In genomic region chr3:62374831-62375230, GRCm38 (mm10) we compare ENCODE assay signal across 12 mouse cellular contexts. TPM values are rescaled to one million over a fixed set of nuclear protein-coding genes. Genes with fewer than 3 reads are reported as not detected.
DNase-seq lines count a peak whose midpoint lies in the region; ATAC-seq and TF ChIP-seq lines count a peak whose summit lies in the region.
"Had no signal": no experiment of that assay in that cellular context is flagged by ENCODE, and none has a peak within 500 bp of the region (broad histone marks: within the 10 kb centered on the region; RNA-seq: fewer than 3 reads in every experiment).

No protein-coding gene starts in this region.

- H3K9ac ChIP-seq in embryonic facial prominence, embryonic 14.5 days (ENCODE audit: low read depth, low read length): no peak overlapping the region
- no peak overlapping the region for H3K9ac ChIP-seq in heart, embryonic 12.5 days
- H3K9ac ChIP-seq in midbrain, postnatal 0 days (replicated peaks; ENCODE audit: low read length, poor library complexity, severe bottlenecking): no peak overlapping the region

- H3K4me3 ChIP-seq in embryonic facial prominence, embryonic 14.5 days (ENCODE audit: low read depth, low read length): no peak overlapping the region
- no peak overlapping the region for H3K4me3 ChIP-seq in embryonic facial prominence, embryonic 10.5 days
- H3K4me3 ChIP-seq in heart, embryonic 12.5 days: no peak overlapping the region
- no peak overlapping the region for H3K4me3 ChIP-seq in midbrain, postnatal 0 days (ENCODE audit: low read depth, low read length)

- no peaks in the 10 kb centered on the region for H3K9me3 ChIP-seq in embryonic facial prominence, embryonic 14.5 days (ENCODE audit: control insufficient read depth, low read length)
- H3K9me3 ChIP-seq in embryonic facial prominence, embryonic 10.5 days: no peaks in the 10 kb centered on the region
- no peaks in the 10 kb centered on the region for H3K9me3 ChIP-seq in heart, embryonic 12.5 days (replicated peaks)
- no peaks in the 10 kb centered on the region for H3K9me3 ChIP-seq in midbrain, postnatal 0 days (ENCODE audit: low read length)

- H3K27me3 ChIP-seq in embryonic facial prominence, embryonic 14.5 days (replicated peaks; ENCODE audit: control insufficient read depth, insufficient read depth, low read length): no peaks in the 10 kb centered on the region
- no peaks in the 10 kb centered on the region for H3K27me3 ChIP-seq in embryonic facial prominence, embryonic 10.5 days (replicated peaks; ENCODE audit: low read depth, poor library complexity, severe bottlenecking)
- no peaks in the 10 kb centered on the region for H3K27me3 ChIP-seq in heart, embryonic 12.5 days (replicated peaks)
- no peaks in the 10 kb centered on the region for H3K27me3 ChIP-seq in midbrain, postnatal 0 days (ENCODE audit: insufficient read depth, low read length)

- H3K27ac ChIP-seq in embryonic facial prominence, embryonic 14.5 days (replicated peaks; ENCODE audit: low read depth, low read length): 0 out of 2 replicates have a peak overlapping the region, but pooled peaks have one; percentile 28
- no peak overlapping the region for H3K27ac ChIP-seq in embryonic facial prominence, embryonic 10.5 days (replicated peaks)
- 0 out of 2 replicates have a peak overlapping the region, but pooled peaks have one; percentile 10 for H3K27ac ChIP-seq in heart, embryonic 12.5 days (ENCODE audit: poor library complexity, severe bottlenecking)
- H3K27ac ChIP-seq in midbrain, postnatal 0 days (ENCODE audit: low read depth, low read length): no peak overlapping the region

- no peaks in the 10 kb centered on the region for H3K36me3 ChIP-seq in embryonic facial prominence, embryonic 14.5 days (ENCODE audit: control insufficient read depth, insufficient read depth, low read length)
- no peaks in the 10 kb centered on the region for H3K36me3 ChIP-seq in embryonic facial prominence, embryonic 10.5 days (replicated peaks)
- H3K36me3 ChIP-seq in heart, embryonic 12.5 days: no peaks in the 10 kb centered on the region
- no peaks in the 10 kb centered on the region for H3K36me3 ChIP-seq in midbrain, postnatal 0 days (ENCODE audit: insufficient read depth, low read length)

- no peaks in the 10 kb centered on the region for H3K4me1 ChIP-seq in embryonic facial prominence, embryonic 14.5 days (ENCODE audit: control insufficient read depth, insufficient read depth, low read length)
- H3K4me1 ChIP-seq in embryonic facial prominence, embryonic 10.5 days: peaks cover 2% of the 10 kb centered on the region; the same call in 1 of the 2 replicates
- peaks cover 11% of the 10 kb centered on the region for H3K4me1 ChIP-seq in heart, embryonic 12.5 days (replicated peaks)
- H3K4me1 ChIP-seq in midbrain, postnatal 0 days (ENCODE audit: insufficient read depth, low read length): no peaks in the 10 kb centered on the region

- 73% methylated on average over 6 of the region's 6 CpGs for WGBS in embryonic facial prominence, embryonic 14.5 days
- 85% methylated on average over 6 of the region's 6 CpGs for WGBS in embryonic facial prominence, embryonic 10.5 days
- WGBS in heart, embryonic 12.5 days: 33% methylated on average over 6 of the region's 6 CpGs
- WGBS in midbrain, postnatal 0 days: 84% methylated on average over 6 of the region's 6 CpGs

- H3K4me2 ChIP-seq in embryonic facial prominence, embryonic 14.5 days (ENCODE audit: low read depth, low read length): no peak overlapping the region
- H3K4me2 ChIP-seq in heart, embryonic 12.5 days: 0 out of 2 replicates have a peak overlapping the region, but pooled peaks have one; percentile 13
- no peak overlapping the region for H3K4me2 ChIP-seq in midbrain, postnatal 0 days (ENCODE audit: low read depth, low read length, poor library complexity, severe bottlenecking)

- DNase-seq in embryonic facial prominence, embryonic 14.5 days (ENCODE audit: low spot score): no peak
- DNase-seq in embryonic facial prominence, embryonic 10.5 days (ENCODE audit: low spot score): no peak
- peak; percentile 79 for DNase-seq in kidney, adult 9 months
- peak; percentile 67 for DNase-seq in lung, postnatal 10 days
- DNase-seq in spleen, postnatal 36 days (ENCODE audit: low spot score in 2 of 2): no peak
- DNase-seq in midbrain, postnatal 0 days (ENCODE audit: low spot score): no peak
- no peak for DNase-seq in thymus, postnatal 4 days
- DNase-seq: B cell, adult 2 months; gastrocnemius, postnatal 36 days; right cerebral cortex, adult 18-20 months had no signal

- no peak for ATAC-seq in embryonic facial prominence, embryonic 14.5 days (ENCODE audit: low read depth)
- ATAC-seq in heart, embryonic 12.5 days (ENCODE audit: insufficient number of reproducible peaks, low FRiP score): no peak; the same call in 1 of the 2 replicates
- ATAC-seq in midbrain, postnatal 0 days (ENCODE audit: low FRiP score): no peak
- ATAC-seq: Patski had no signal

- no peak for TF ChIP-seq CTCF in midbrain, postnatal 0 days (IDR thresholded peaks at IDR 0.05)

RNA-seq across cellular contexts. Expression of gene Arhgef26, which starts 36.7 kb away (rescaled TPM):
- 7.7 and 9.4 TPM in 2 replicates for polyA plus RNA-seq in embryonic facial prominence, embryonic 14.5 days (2014; fragmentation: Nextera tagmentation; extraction: Ambion mirVana)
- 6.9 and 8.2 TPM in 2 replicates for polyA plus RNA-seq in embryonic facial prominence, embryonic 10.5 days (2016; fragmentation: Nextera tagmentation; extraction: Ambion mirVana)
- 6.7 and 7.8 TPM in 2 replicates for polyA plus RNA-seq in heart, embryonic 12.5 days (2016; fragmentation: Nextera tagmentation; extraction: Ambion mirVana)
- total RNA-seq in midbrain, postnatal 0 days (2014; rRNA removed): 23.3 and 26.7 TPM in 2 replicates
- 14.1 and 16.5 TPM in 2 replicates for polyA plus RNA-seq in midbrain, postnatal 0 days (2015; fragmentation: Nextera tagmentation; extraction: Ambion mirVana)

Comparison
In these comparisons a context has a peak if more than half of its experiments do, and no peak if none do; other contexts are left out.
1. H3K27ac ChIP-seq: peak in embryonic facial prominence, embryonic 14.5 days (single experiment) and heart, embryonic 12.5 days (single experiment); none in embryonic facial prominence, embryonic 10.5 days (single experiment) and midbrain, postnatal 0 days (single experiment).
2. DNase-seq: peak in kidney, adult 9 months (single experiment) and lung, postnatal 10 days (single experiment); none in embryonic facial prominence, embryonic 14.5 days (single experiment), embryonic facial prominence, embryonic 10.5 days (single experiment), spleen, postnatal 36 days (0 of 2), midbrain, postnatal 0 days (single experiment) and thymus, postnatal 4 days (single experiment).